In genomic region chr16:34342369-34343160, GRCm38 (mm10) we compare ENCODE assay signal across 8 mouse cellular contexts.
A peak's percentile ranks its signal among the peaks of the same experiment; 100 is the strongest.
DNase-seq lines count a peak whose midpoint lies in the region; ATAC-seq and TF ChIP-seq lines count a peak whose summit lies in the region.

No protein-coding gene starts in this region.

- H3K27me3 ChIP-seq in lung, embryonic 14.5 days (ENCODE audit: insufficient read depth, low read length): no peaks in the 10 kb centered on the region

- TF ChIP-seq CTCF in lung, embryonic 14.5 days (IDR thresholded peaks at IDR 0.05; ENCODE audit: low read depth): no peak

- no peaks in the 10 kb centered on the region for H3K36me3 ChIP-seq in lung, embryonic 14.5 days (ENCODE audit: insufficient read depth)

- H3K9ac ChIP-seq in lung, embryonic 14.5 days: no peak overlapping the region; the same call in 1 of the 2 replicates

- H3K27ac ChIP-seq in lung, embryonic 14.5 days (ENCODE audit: low read depth): no peak overlapping the region

- H3K4me2 ChIP-seq in lung, embryonic 14.5 days: no peak overlapping the region

- H3K4me3 ChIP-seq in lung, embryonic 14.5 days (ENCODE audit: low read depth, low read length): no peak overlapping the region

- H3K9me3 ChIP-seq in lung, embryonic 14.5 days (ENCODE audit: low read depth, low read length): no peaks in the 10 kb centered on the region

- peak; percentile 41 for DNase-seq in lung, embryonic 14.5 days
- no peak for DNase-seq in lung, adult 18-20 months
- DNase-seq in frontal cortex, postnatal 10 days (ENCODE audit: low spot score in 2 of 2): peak; percentile 50 to 67
- peak; percentile 64 to 87 for DNase-seq in layer of hippocampus, postnatal 14 days (ENCODE audit: low spot score in 2 of 2)
- peak; percentile 44 for DNase-seq in right cerebral cortex, postnatal 14 days
- no peak for DNase-seq in urinary bladder, postnatal 36 days (ENCODE audit: low spot score in 2 of 2)
- DNase-seq in ovary, adult 18-20 months (ENCODE audit: low spot score): no peak
- no peak for DNase-seq in gastrocnemius, postnatal 4 days (ENCODE audit: low spot score in 2 of 2)

- WGBS in lung, embryonic 14.5 days: 54% methylated on average over 7 of the region's 7 CpGs

- no peaks in the 10 kb centered on the region for H3K4me1 ChIP-seq in lung, embryonic 14.5 days (ENCODE audit: insufficient read depth)

- ATAC-seq in lung, embryonic 14.5 days (ENCODE audit: insufficient read depth): no peak; the same call in 1 of the 2 replicates

Comparison
In these comparisons a context has a peak if more than half of its experiments do, and no peak if none do; other contexts are left out.
1. DNase-seq: peak in lung, embryonic 14.5 days (single experiment), frontal cortex, postnatal 10 days (2 of 2), layer of hippocampus, postnatal 14 days (2 of 2) and right cerebral cortex, postnatal 14 days (single experiment); none in lung, adult 18-20 months (0 of 2), urinary bladder, postnatal 36 days (0 of 2), ovary, adult 18-20 months (single experiment) and gastrocnemius, postnatal 4 days (0 of 2).